Mouse (Mus musculus) midbrain, embryonic 12.5 days (tissue): ENCODE measurements around the gene Spsb2. TPM values are rescaled to one million over a fixed set of nuclear protein-coding genes. Genes with fewer than 3 reads are reported as not detected.
"Not testable (repeated sequence)": the region's sequence is repeated elsewhere in the genome, so short reads cannot be mapped to it uniquely, and the experiment has no call there.

Experiments
- ATAC-seq: fragments of 200-750 bp; cut with Nextera tagmentation; 2 replicates; pipeline ENCODE4 v1.8.0; 2017; ENCODE audit warnings: low read depth, moderate TSS enrichment, moderate library complexity; ENCODE audit not compliant: low FRiP score
- H3K27ac ChIP-seq: fragments of 300-500 bp; sonication (generic); replicated peaks from 2 replicates; pipeline ENCODE4 v1.5.1; 2016; ENCODE audit warnings: mild to moderate bottlenecking
- H3K27me3 ChIP-seq: fragments of 300-500 bp; sonication (generic); 2 replicates; pipeline ENCODE4 v1.6.1; 2016; ENCODE audit warnings: mild to moderate bottlenecking
- H3K36me3 ChIP-seq: fragments of 300-500 bp; sonication (generic); 2 replicates; pipeline ENCODE4 v1.6.1; 2016
- H3K4me1 ChIP-seq: fragments of 300-500 bp; sonication (generic); 2 replicates; pipeline ENCODE4 v1.6.1; 2016
- H3K4me2 ChIP-seq: fragments of 300-500 bp; sonication (generic); replicated peaks from 2 replicates; pipeline ENCODE4 v1.6.1; 2016; ENCODE audit warnings: mild to moderate bottlenecking, moderate library complexity
- H3K4me3 ChIP-seq: fragments of 300-500 bp; sonication (generic); 2 replicates; pipeline ENCODE4 v1.5.1; 2016; ENCODE audit warnings: mild to moderate bottlenecking
- H3K9ac ChIP-seq: fragments of 300-500 bp; sonication (generic); replicated peaks from 2 replicates; pipeline ENCODE4 v1.6.1; 2016; ENCODE audit warnings: mild to moderate bottlenecking, moderate library complexity
- H3K9me3 ChIP-seq: fragments of 300-500 bp; sonication (generic); 2 replicates; pipeline ENCODE4 v1.6.1; 2016; ENCODE audit warnings: mild to moderate bottlenecking
- WGBS: fragments of 180-500 bp; shearing (Covaris S2); methylation state at CpG from one replicate; pipeline ENCODE4 v1.1.7; 2016; 5-methylcytosine and 5-hydroxymethylcytosine counted together
- polyA plus RNA-seq: library from polyadenylated mRNA; unstranded; fragments of >200 nt; fragmentation: Nextera tagmentation; extraction: Ambion mirVana; gene quantifications from 2 replicates; pipeline ENCODE4 v1.2.1, GENCODE M21; 2016

Gene Spsb2
- polyA plus RNA-seq, 1 experiment from 2014 or later, result 8.1 TPM

DNA sequence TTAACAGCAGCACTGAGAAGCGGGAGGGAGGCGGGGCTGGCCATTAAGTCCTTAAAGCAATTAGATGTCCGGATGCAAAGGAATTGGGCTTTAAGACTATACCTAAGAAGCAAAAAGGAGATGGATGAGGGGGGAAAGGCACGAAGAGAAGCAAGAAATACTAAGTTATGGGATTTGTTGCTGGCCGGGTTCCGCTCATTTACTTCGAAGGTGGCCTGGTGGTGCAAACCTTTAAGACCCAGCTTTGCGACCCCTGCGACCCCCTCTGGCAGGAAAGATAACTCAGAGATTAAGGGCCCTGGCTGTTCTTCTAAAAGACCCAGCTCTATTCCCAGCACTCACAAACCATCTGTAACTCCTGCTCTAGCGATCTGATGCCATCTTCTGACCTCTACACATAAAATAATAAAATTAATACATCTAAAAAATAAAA lies 28.5 kb upstream of the Spsb2 start:
- peak overlapping the region; percentile 34 for H3K4me3 ChIP-seq
- H3K4me1 ChIP-seq, result peaks cover 15% of the 10 kb centered on the region
- no peak overlapping the region for H3K27ac ChIP-seq
- no peaks in the 10 kb centered on the region for H3K9me3 ChIP-seq
- peak overlapping the region; percentile 43; the same call in 1 of the 2 replicates for H3K9ac ChIP-seq
- WGBS, result 4% methylated on average over 10 of the region's 10 CpGs
- H3K4me2 ChIP-seq, result peak overlapping the region; percentile 58
- H3K27me3 ChIP-seq, result peaks cover 24% of the 10 kb centered on the region
- ATAC-seq, result no peak
- no peaks in the 10 kb centered on the region for H3K36me3 ChIP-seq

- H3K9me3 ChIP-seq, result no peaks in the 10 kb centered on the region
- no peaks in the 10 kb centered on the region for H3K36me3 ChIP-seq
- H3K4me3 ChIP-seq, result no peak overlapping the region
- no peak overlapping the region for H3K9ac ChIP-seq
- H3K4me2 ChIP-seq, result no peak overlapping the region
- peaks cover 15% of the 10 kb centered on the region for H3K4me1 ChIP-seq
- ATAC-seq, result no peak
- peaks cover 24% of the 10 kb centered on the region for H3K27me3 ChIP-seq
- no peak overlapping the region for H3K27ac ChIP-seq
- WGBS, result 85% methylated on average over 7 of the region's 7 CpGs
Measured at GRCm38 (mm10) chr6:124780917-124781316, 27.5 kb upstream of the Spsb2 start.

DNA sequence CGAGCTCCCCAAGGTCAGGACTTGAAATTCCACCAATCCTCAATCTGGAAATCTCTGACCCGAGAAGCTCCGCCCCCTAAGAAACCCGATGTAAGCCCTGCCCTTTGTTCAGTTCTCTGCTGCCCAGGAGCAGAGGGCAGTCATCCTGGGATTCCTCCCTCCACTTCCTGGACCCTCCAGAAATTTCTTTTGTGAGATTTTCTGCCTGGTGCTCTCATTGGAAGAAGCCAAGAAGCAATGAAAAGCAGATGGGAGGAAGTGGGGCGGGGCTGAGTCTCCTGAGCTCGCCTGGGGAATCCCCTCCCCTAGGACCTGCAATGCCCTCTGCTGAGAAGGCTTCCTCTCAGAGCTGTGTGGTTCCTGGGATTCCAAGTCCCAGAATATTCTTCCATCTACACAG lies 26.0 kb upstream of the Spsb2 start:
- H3K4me2 ChIP-seq, result no peak overlapping the region
- ATAC-seq, result no peak

DNA sequence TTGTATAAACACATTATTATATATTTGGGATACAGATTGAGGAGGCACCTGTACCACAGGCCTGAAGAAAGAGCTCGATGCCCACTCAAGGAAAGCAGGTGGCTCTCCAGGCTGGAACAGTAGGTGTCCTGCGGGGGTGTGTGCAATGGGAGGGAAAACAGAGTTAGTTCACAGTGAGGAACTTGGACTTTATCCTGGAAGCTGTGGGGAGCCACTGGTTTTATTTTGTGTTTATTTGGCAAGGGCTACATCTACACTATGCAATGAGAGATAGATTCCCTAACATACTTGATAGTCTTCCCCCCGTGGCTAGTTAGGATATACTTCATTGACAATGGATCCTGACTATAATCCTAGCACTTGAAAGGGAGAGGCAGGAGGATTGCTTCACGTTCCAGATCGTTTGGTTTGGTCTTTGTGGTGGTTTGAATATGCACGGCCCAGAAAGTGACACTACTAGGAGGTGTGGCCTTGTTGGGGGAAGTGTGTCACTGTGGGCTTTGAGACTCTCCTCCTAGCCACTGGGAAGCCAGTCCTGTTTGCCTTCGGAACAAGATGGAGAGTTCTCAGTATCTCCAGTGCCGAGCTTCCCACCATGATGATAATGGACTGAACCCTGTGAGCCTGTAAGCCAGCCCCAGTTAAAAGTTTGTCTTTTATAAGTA lies 21.6 kb upstream of the Spsb2 start:
- Histone ChIP-seq H3K9ac (no peak overlapping the region), H3K27me3 (no peaks in the 10 kb centered on the region), H3K27ac (no peak overlapping the region), H3K9me3 (no peaks in the 10 kb centered on the region), H3K36me3 (no peaks in the 10 kb centered on the region), H3K4me3 (no peak overlapping the region), H3K4me2 (no peak overlapping the region), H3K4me1 (0 out of 2 replicates have a peak, but pooled peaks cover 4% of the 10 kb centered on the region)
- no peak for ATAC-seq
- 54% methylated on average over 8 of the region's 8 CpGs for WGBS

More for the DNA sequence above, 26.0 kb upstream of the Spsb2 start:
- no peaks in the 10 kb centered on the region for H3K9me3 ChIP-seq
- peaks cover 15% of the 10 kb centered on the region for H3K4me1 ChIP-seq
- WGBS, result 26% methylated on average over 6 of the region's 6 CpGs
- H3K9ac ChIP-seq, result no peak overlapping the region
- no peak overlapping the region for H3K27ac ChIP-seq
- no peaks in the 10 kb centered on the region for H3K36me3 ChIP-seq
- H3K4me3 ChIP-seq, result no peak overlapping the region
- H3K27me3 ChIP-seq, result peaks cover 24% of the 10 kb centered on the region

GRCm38 (mm10) chr6:124787722-124788121 lies 20.7 kb upstream of the Spsb2 start:
- no peak for ATAC-seq
- Histone ChIP-seq H3K27ac (no peak overlapping the region), H3K4me3 (no peak overlapping the region), H3K27me3 (no peaks in the 10 kb centered on the region), H3K9ac (no peak overlapping the region), H3K4me2 (no peak overlapping the region), H3K36me3 (no peaks in the 10 kb centered on the region), H3K9me3 (no peaks in the 10 kb centered on the region), H3K4me1 (no peaks in the 10 kb centered on the region)
- 81% methylated on average over 10 of the region's 10 CpGs for WGBS

- no peaks in the 10 kb centered on the region for H3K4me1 ChIP-seq
- H3K27me3 ChIP-seq, result no peaks in the 10 kb centered on the region
- ATAC-seq, result no peak
- no peaks in the 10 kb centered on the region for H3K9me3 ChIP-seq
- H3K4me3 ChIP-seq, result no peak overlapping the region
- no peak overlapping the region for H3K9ac ChIP-seq
- H3K4me2 ChIP-seq, result no peak overlapping the region
- no peaks in the 10 kb centered on the region for H3K36me3 ChIP-seq
- WGBS, result 79% methylated on average over 4 of the region's 4 CpGs
- H3K27ac ChIP-seq, result no peak overlapping the region
Measured at GRCm38 (mm10) chr6:124789519-124789918, 18.9 kb upstream of the Spsb2 start.

GRCm38 (mm10) chr6:124790121-124790520 lies 18.3 kb upstream of the Spsb2 start:
- H3K4me1 ChIP-seq, result no peaks in the 10 kb centered on the region
- WGBS, result 75% methylated on average over 4 of the region's 4 CpGs
- no peak overlapping the region for H3K4me2 ChIP-seq
- no peaks in the 10 kb centered on the region for H3K9me3 ChIP-seq
- H3K27me3 ChIP-seq, result no peaks in the 10 kb centered on the region
- no peak overlapping the region for H3K4me3 ChIP-seq
- H3K27ac ChIP-seq, result no peak overlapping the region
- H3K36me3 ChIP-seq, result no peaks in the 10 kb centered on the region
- no peak overlapping the region for H3K9ac ChIP-seq
- no peak for ATAC-seq

- Histone ChIP-seq H3K9me3 (no peaks in the 10 kb centered on the region), H3K4me3 (no peak overlapping the region), H3K36me3 (no peaks in the 10 kb centered on the region), H3K4me2 (no peak overlapping the region), H3K4me1 (no peaks in the 10 kb centered on the region), H3K27me3 (no peaks in the 10 kb centered on the region), H3K9ac (no peak overlapping the region), H3K27ac (no peak overlapping the region)
- ATAC-seq, result no peak
- 86% methylated on average over 3 of the region's 3 CpGs for WGBS
Measured at GRCm38 (mm10) chr6:124791911-124792310, 16.6 kb upstream of the Spsb2 start.

DNA sequence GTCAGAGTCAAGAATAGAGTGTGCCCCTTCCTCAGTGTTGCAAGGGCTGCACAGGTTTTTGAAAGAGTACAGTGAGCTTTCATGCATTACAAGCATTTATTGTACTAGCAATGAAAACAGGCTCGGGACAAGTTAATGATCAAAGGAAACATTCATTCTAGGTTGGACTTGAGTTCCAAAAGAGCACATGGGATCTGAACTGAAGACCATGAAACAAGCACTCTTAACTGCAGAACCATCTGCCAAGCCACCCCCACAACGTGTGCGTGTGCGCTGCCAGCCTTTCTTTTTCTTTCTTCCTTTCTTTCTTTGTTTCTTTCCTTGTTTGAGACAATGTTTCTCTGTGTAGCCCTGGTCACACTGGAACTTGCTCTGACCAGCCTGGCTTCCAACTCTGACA lies 12.7 kb upstream of the Spsb2 start:
- Histone ChIP-seq H3K27me3 (no peaks in the 10 kb centered on the region), H3K9me3 (no peaks in the 10 kb centered on the region), H3K36me3 (no peaks in the 10 kb centered on the region), H3K4me2 (no peak overlapping the region), H3K27ac (no peak overlapping the region), H3K4me1 (no peaks in the 10 kb centered on the region), H3K4me3 (no peak overlapping the region), H3K9ac (no peak overlapping the region)
- ATAC-seq, result no peak
- WGBS, result 76% methylated on average over 4 of the region's 4 CpGs

- Histone ChIP-seq H3K4me2 (no peak overlapping the region), H3K9ac (no peak overlapping the region), H3K4me3 (no peak overlapping the region), H3K27ac (no peak overlapping the region), H3K36me3 (no peaks in the 10 kb centered on the region), H3K4me1 (no peaks in the 10 kb centered on the region), H3K9me3 (no peaks in the 10 kb centered on the region), H3K27me3 (no peaks in the 10 kb centered on the region)
- ATAC-seq, result no peak
- 83% methylated on average over 2 of the region's 2 CpGs for WGBS
Measured at GRCm38 (mm10) chr6:124796200-124796599, 12.3 kb upstream of the Spsb2 start.

- ATAC-seq, H3K27ac ChIP-seq, H3K9ac ChIP-seq, H3K27me3 ChIP-seq, H3K36me3 ChIP-seq, H3K4me3 ChIP-seq, H3K4me2 ChIP-seq, H3K9me3 ChIP-seq: not testable (repeated sequence)
- peaks cover 12% of the 10 kb centered on the region for H3K4me1 ChIP-seq
- 21% methylated on average over 5 of the region's 9 CpGs for WGBS
Measured at GRCm38 (mm10) chr6:124802400-124802799, 6.1 kb upstream of the Spsb2 start.

DNA sequence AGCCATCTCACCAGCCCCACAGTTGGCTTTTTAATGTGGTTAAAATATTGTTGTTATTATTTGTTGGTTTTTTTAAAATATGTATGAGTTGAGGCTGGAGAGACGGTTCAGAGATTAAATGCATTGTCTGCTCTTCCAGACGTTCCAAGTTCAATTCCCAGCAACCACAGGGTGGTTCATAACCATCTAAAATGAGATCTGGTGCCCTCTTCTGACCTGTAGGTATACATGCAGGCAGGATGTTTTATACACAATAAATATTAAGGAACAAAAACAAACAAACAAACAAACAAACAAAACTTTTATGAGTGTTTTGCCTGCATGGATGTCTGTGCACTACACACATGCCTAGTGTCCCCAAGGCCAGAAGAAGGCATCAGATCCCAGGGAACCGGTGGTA lies 5.4 kb upstream of the Spsb2 start:
- no peak for ATAC-seq
- 0 out of 2 replicates have a peak, but pooled peaks cover 3% of the 10 kb centered on the region for H3K27me3 ChIP-seq
- no peaks in the 10 kb centered on the region for H3K36me3 ChIP-seq
- peaks cover 13% of the 10 kb centered on the region for H3K4me1 ChIP-seq
- H3K9me3 ChIP-seq, result no peaks in the 10 kb centered on the region
- H3K9ac ChIP-seq, result no peak overlapping the region
- no peak overlapping the region for H3K27ac ChIP-seq
- no peak overlapping the region for H3K4me3 ChIP-seq
- WGBS, result 83% methylated on average over 3 of the region's 3 CpGs
- H3K4me2 ChIP-seq, result no peak overlapping the region

DNA sequence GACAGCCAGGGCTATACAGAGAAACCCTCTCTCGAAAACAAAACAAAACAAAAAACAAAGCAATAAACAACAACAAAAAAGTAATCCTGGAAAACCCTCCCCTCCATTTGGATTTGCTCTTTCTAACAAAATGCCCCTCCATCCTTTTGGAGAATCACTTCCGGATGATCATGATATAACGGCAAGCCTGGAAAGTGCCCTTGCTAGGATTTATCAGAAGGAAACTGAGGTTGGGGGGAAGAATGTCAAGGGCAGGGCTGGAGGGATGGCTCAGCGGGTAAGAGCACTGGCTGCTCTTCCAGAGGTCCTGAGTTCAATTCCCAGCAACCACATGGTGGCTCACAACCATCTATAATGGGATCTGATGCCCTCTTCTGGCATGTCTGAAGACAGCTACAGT lies 4.8 kb upstream of the Spsb2 start:
- 95% methylated on average over 4 of the region's 4 CpGs for WGBS

More for the DNA sequence above, 4.8 kb upstream of the Spsb2 start:
- H3K4me3 ChIP-seq, H3K27ac ChIP-seq, H3K9me3 ChIP-seq, H3K36me3 ChIP-seq, H3K4me2 ChIP-seq, H3K9ac ChIP-seq, ATAC-seq, H3K27me3 ChIP-seq: not testable (repeated sequence)
- H3K4me1 ChIP-seq, result peaks cover 19% of the 10 kb centered on the region
